Mouse (Mus musculus) spleen, adult 2 months (tissue): ENCODE results near the gene Ryr1.

Experiments used
- CTCF ChIP-seq: fragments of 200-500 bp; IDR thresholded peaks from 2 replicates; pipeline ENCODE4 v1.5.1; 2011; ENCODE audit warnings: mild to moderate bottlenecking, inconsistent platforms; ENCODE audit not compliant: insufficient read depth, insufficient read length, insufficient replicate concordance; ENCODE audit errors: extremely low read depth
- POLR2A ChIP-seq: fragments of 200-500 bp; IDR thresholded peaks from 2 replicates; pipeline ENCODE4 v1.6.1; 2011; ENCODE audit warnings: low read depth, low read length, inconsistent platforms

GRCm38 (mm10) chr7:28984452-28984851 is 140.5 kb downstream of the Ryr1 start:
- TF ChIP-seq CTCF: no peak
- no peak for TF ChIP-seq POLR2A
